Mouse (Mus musculus): ENCODE results near the gene Eef1akmt2.

- TF ChIP-seq TAL1 (IDR thresholded peaks at IDR 0.05; ENCODE audit: low read length) (no peak), GATA1 (IDR thresholded peaks at IDR 0.05; ENCODE audit: low read length) (no peak)
Measured at GRCm38 (mm10) chr7:132788826-132789225, 63.6 kb downstream of the Eef1akmt2 start.
